Mouse (Mus musculus): ENCODE data around the gene Gnptab.

GRCm38 (mm10) chr10:88371793-88372192, 7.1 kb upstream of the Gnptab start:
- TF ChIP-seq POLR2A (IDR thresholded peaks at IDR 0.05; ENCODE audit: low read depth, low read length) (no peak), CTCF (conservative IDR thresholded peaks at IDR 0.05; ENCODE audit: insufficient read depth, insufficient read length, low read depth, low read length) (peak; percentile 44; the same call in 1 of the 2 replicates)
